ENCODE assay signal across 8 mouse cellular contexts in the genomic region with DNA sequence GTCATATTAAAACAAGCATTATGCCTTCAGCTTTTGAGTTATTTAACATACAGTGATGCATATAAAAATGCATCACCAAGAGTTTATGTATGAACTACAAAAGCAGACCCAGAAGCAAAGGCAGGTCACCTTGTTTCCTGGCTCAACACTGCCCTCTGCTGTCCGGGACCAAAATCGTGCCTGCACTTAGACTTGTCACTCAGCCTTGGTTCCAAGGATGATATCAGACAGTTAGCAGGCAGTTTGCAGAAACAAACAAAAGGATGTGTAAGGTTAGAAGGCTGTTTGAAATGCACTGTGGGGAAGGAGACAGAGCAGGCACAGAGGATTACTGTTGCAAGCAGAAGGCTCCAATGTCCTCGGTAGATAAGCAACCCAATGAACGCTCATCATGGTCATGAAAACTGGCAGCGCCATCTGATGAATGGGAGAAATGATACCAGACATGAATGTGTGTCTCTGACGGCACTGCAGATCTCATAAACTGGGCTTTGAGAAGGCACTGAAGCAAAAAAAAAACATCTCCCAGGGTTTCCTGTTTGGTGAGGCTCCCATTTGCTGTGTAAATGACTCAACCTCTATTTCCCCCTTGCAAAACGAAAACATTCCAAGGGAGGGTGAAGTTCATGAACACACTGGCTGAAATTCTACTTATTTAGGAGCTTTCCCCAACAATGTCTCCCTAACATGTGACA.
DNase-seq lines count a peak whose midpoint lies in the region; ATAC-seq and TF ChIP-seq lines count a peak whose summit lies in the region.

No protein-coding gene starts in this region.

- peak; percentile 88; the same call in 1 of the 2 replicates for TF ChIP-seq CTCF in testis, adult 2 months (IDR thresholded peaks at IDR 0.05; ENCODE audit: control insufficient read depth, insufficient read depth, insufficient replicate concordance, low read depth, low read length)

- DNase-seq in B cell, adult 2 months, result peak; percentile 74 to 76
- peak; percentile 90 for DNase-seq in adrenal gland, postnatal 36 days
- DNase-seq in embryonic facial prominence, embryonic 14.5 days (ENCODE audit: low spot score), result peak; percentile 87
- peak; percentile 47 to 82 for DNase-seq in heart, adult 9 months (ENCODE audit: low spot score in 2 of 2)
- peak; percentile 53 to 90 for DNase-seq in kidney, postnatal 36 days

- H3K27ac ChIP-seq in embryonic facial prominence, embryonic 14.5 days (replicated peaks; ENCODE audit: low read depth, low read length), result no peak overlapping the region
- H3K27ac ChIP-seq in liver, embryonic 15.5 days (replicated peaks), result 0 out of 2 replicates have a peak overlapping the region, but pooled peaks have one; percentile 7
- H3K27ac ChIP-seq in neural tube, embryonic 13.5 days (replicated peaks), result no peak overlapping the region
- no peak overlapping the region for H3K27ac ChIP-seq in testis, adult 2 months (ENCODE audit: control insufficient read depth, insufficient read depth, low read depth, low read length)

- TF ChIP-seq POLR2A in testis, adult 2 months (IDR thresholded peaks at IDR 0.05; ENCODE audit: control insufficient read depth, low read depth, low read length), result no peak

- H3K9me3 ChIP-seq in embryonic facial prominence, embryonic 14.5 days (ENCODE audit: control insufficient read depth, low read length), result no peaks in the 10 kb centered on the region
- H3K9me3 ChIP-seq in liver, embryonic 15.5 days (replicated peaks), result no peaks in the 10 kb centered on the region
- H3K9me3 ChIP-seq in neural tube, embryonic 13.5 days, result no peaks in the 10 kb centered on the region

- H3K4me2 ChIP-seq in embryonic facial prominence, embryonic 14.5 days (ENCODE audit: low read depth, low read length), result no peak overlapping the region
- no peak overlapping the region for H3K4me2 ChIP-seq in liver, embryonic 15.5 days
- H3K4me2 ChIP-seq in neural tube, embryonic 13.5 days, result no peak overlapping the region

- ATAC-seq in embryonic facial prominence, embryonic 14.5 days (ENCODE audit: low read depth), result peak; percentile 60
- ATAC-seq in liver, embryonic 15.5 days (ENCODE audit: insufficient read depth), result peak; percentile 28; the same call in 1 of the 2 replicates
- 0 out of 2 replicates have a peak, but pooled peaks have one; percentile 63 for ATAC-seq in neural tube, embryonic 13.5 days (ENCODE audit: low read depth)

- WGBS in embryonic facial prominence, embryonic 14.5 days, result 39% methylated on average over 7 of the region's 7 CpGs
- WGBS in liver, embryonic 15.5 days (ENCODE audit: insufficient replicate concordance), result 16% methylated on average over 7 of the region's 7 CpGs
- WGBS in neural tube, embryonic 13.5 days, result 53% methylated on average over 7 of the region's 7 CpGs

- no peak overlapping the region for H3K4me3 ChIP-seq in embryonic facial prominence, embryonic 14.5 days (ENCODE audit: low read depth, low read length)
- H3K4me3 ChIP-seq in liver, embryonic 15.5 days (replicated peaks), result no peak overlapping the region
- H3K4me3 ChIP-seq in neural tube, embryonic 13.5 days, result no peak overlapping the region
- no peak overlapping the region for H3K4me3 ChIP-seq in testis, adult 2 months (ENCODE audit: control insufficient read depth, low read depth, low read length)

- no peaks in the 10 kb centered on the region for H3K27me3 ChIP-seq in embryonic facial prominence, embryonic 14.5 days (replicated peaks; ENCODE audit: control insufficient read depth, insufficient read depth, low read length)
- H3K27me3 ChIP-seq in liver, embryonic 15.5 days, result no peaks in the 10 kb centered on the region
- no peaks in the 10 kb centered on the region for H3K27me3 ChIP-seq in neural tube, embryonic 13.5 days
- H3K27me3 ChIP-seq in testis, adult 2 months (ENCODE audit: control insufficient read depth, insufficient read depth, low read length), result no peaks in the 10 kb centered on the region

- H3K36me3 ChIP-seq in embryonic facial prominence, embryonic 14.5 days (ENCODE audit: control insufficient read depth, insufficient read depth, low read length), result no peaks in the 10 kb centered on the region
- H3K36me3 ChIP-seq in liver, embryonic 15.5 days (replicated peaks), result no peaks in the 10 kb centered on the region
- no peaks in the 10 kb centered on the region for H3K36me3 ChIP-seq in neural tube, embryonic 13.5 days
- no peaks in the 10 kb centered on the region for H3K36me3 ChIP-seq in testis, adult 2 months (ENCODE audit: control insufficient read depth, insufficient read depth, low read length)

- H3K4me1 ChIP-seq in embryonic facial prominence, embryonic 14.5 days (ENCODE audit: control insufficient read depth, insufficient read depth, low read length), result peaks cover 28% of the 10 kb centered on the region
- peaks cover 22% of the 10 kb centered on the region for H3K4me1 ChIP-seq in liver, embryonic 15.5 days (replicated peaks)
- H3K4me1 ChIP-seq in neural tube, embryonic 13.5 days (replicated peaks), result 0 out of 2 replicates have a peak, but pooled peaks cover 9% of the 10 kb centered on the region
- H3K4me1 ChIP-seq in testis, adult 2 months (ENCODE audit: control insufficient read depth, insufficient read depth, low read length), result no peaks in the 10 kb centered on the region

- no peak overlapping the region for H3K9ac ChIP-seq in embryonic facial prominence, embryonic 14.5 days (ENCODE audit: low read depth, low read length)
- H3K9ac ChIP-seq in liver, embryonic 15.5 days, result no peak overlapping the region
- no peak overlapping the region for H3K9ac ChIP-seq in neural tube, embryonic 13.5 days
